Mouse (Mus musculus): Measurements from ENCODE around the gene Phf2. TPM values are rescaled to one million over a fixed set of nuclear protein-coding genes. Genes with fewer than 3 reads are reported as not detected.

Gene Phf2
- total RNA-seq (2021), result 10 to 100 TPM; 38.4 to 38.8 TPM
- long read RNA-seq, experiment 1, full-length matches to known transcripts, result 10 of 22 reads
- long read RNA-seq, experiment 1, partial matches to known transcripts, result 6 of 22 reads
- long read RNA-seq, experiment 1, other reads (novel, unspliced or antisense), result 6 of 22 reads
- long read RNA-seq, experiment 2, full-length matches to known transcripts, result 13 of 26 reads
- long read RNA-seq, experiment 2, partial matches to known transcripts, result 11 of 26 reads
- long read RNA-seq, experiment 2, other reads (novel, unspliced or antisense), result 2 of 26 reads

DNA sequence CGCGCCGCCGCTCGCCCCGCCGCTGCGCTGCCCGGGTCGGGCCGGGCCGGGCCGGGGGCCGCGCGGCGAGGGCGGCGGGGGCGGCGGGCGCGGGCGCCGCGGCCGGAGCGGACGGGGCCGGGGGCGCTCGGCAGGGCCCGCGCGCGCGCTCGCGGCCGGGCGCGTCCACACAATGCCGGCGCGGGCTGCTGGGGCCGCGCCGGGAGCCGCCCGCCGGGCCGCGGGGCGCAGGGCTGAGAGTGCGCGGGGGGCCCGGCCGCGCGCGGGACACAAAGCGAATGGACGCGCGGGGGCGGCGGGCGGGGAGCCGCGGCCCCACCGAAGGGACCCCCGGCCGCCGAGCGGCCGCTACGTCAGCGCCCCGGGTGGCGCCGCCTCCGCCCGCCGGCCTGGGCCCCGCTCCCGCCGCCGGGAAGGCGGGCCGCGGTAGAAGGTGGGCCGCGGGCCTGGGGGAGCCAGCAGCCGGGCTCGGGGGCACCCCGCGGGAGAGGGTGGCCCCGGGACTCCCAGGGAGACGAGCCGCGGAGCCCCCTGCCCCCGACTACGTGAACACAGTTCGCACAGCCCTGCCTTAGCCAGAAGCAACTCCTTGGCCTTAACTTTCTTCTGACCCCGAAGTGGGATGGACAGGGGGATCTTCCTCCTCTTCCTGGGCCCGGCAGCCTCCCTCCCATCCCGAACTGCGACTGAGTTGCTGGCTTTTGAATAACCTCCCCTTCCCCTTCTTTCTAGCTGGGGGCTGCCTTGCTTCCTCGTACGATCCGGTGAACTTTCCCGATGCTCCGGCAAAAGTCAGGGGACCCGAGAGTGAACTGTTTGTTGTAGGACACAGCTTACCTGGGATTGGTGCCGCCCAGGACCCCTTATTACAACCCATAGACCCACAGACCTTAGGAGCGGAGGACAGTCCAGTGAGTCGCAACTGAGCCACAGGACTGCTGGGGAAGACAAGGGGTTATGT is at the start of gene Phf2:
TSS of gene Phf2 (minus strand) at position 349 of the 961 bp plus-strand sequence.
- no peak for DNase-seq (ENCODE audit: low spot score in 2 of 2)
- TF ChIP-seq CTCF (conservative IDR thresholded peaks at IDR 0.05), result no peak
- H3K27ac ChIP-seq, result peak within 1 kb of the TSS; percentile 94
- peak within 1 kb of the TSS; percentile 80 for H3K4me3 ChIP-seq

DNA sequence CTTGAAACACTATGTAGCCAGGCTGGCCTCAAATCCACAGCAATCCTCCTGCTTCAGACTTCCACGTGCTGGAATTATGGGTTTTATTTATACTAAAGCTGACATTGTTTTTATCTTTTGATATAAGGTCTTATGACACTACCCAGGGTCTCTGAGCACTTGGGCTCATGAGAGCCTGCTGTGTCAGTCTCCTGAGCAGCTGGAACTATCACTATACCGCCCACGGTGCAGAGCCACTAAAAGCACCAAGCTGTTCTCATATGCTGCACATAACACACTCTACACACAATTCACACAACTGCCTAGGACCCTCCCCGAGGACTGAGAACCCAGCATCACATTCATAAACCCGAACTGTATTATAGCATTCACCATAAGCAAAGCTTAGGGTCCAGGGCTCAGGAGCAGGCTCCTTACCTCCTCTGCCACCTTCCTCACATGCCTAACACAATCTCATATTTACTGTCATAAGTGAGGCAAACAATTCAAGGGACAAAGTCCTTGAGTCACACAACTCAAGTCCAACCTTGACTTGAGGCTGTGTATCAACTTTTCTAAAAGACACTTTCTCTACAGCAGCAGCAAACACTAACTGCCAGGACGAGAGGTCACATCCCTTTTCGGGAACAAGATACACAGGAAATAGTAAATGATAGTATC is 49.0 kb upstream of the Phf2 start:
- H3K4me3 ChIP-seq, result no peak overlapping the region
- TF ChIP-seq CTCF (conservative IDR thresholded peaks at IDR 0.05), result no peak
- H3K27ac ChIP-seq, result peak overlapping the region; percentile 7; the same call in 1 of the 2 replicates
- peak in 1 of 2 experiments; percentile 34 for DNase-seq (ENCODE audit: low spot score in 2 of 2)

DNA sequence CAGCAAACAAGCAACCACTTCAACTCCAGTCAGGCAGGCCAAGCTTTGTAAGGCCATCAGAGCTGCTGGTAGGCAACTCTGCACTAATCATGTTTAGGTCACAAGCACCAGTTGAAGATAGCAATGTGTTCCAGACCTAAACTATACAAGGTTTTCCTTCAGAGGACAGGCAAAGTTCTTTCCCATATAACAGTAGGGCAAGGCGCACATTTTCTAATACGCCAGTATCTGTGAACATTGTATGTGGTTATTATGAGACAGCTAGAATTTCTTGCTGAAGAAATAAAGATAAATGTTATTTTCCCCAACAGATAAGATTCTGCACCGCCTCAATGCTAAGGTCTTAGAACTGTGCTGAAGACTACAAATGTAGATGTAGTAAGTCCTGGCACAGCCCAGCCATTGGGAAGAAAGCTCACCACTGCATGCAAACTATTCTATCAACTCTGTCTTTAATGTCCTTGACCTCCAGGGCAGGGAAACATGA is 46.2 kb upstream of the Phf2 start:
- TF ChIP-seq CTCF (conservative IDR thresholded peaks at IDR 0.05), result no peak

GRCm38 (mm10) chr13:48913680-48914079 is 42.8 kb upstream of the Phf2 start:
- no peak for DNase-seq (ENCODE audit: low spot score in 2 of 2)
- Histone ChIP-seq H3K4me3 (no peak overlapping the region), H3K27ac (peak overlapping the region; percentile 64; the same call in 1 of the 2 replicates)
- TF ChIP-seq CTCF (conservative IDR thresholded peaks at IDR 0.05), result no peak

More for the DNA sequence above, 46.2 kb upstream of the Phf2 start:
- H3K27ac ChIP-seq, result no peak overlapping the region
- no peak for DNase-seq (ENCODE audit: low spot score in 2 of 2)
- no peak overlapping the region for H3K4me3 ChIP-seq

DNA sequence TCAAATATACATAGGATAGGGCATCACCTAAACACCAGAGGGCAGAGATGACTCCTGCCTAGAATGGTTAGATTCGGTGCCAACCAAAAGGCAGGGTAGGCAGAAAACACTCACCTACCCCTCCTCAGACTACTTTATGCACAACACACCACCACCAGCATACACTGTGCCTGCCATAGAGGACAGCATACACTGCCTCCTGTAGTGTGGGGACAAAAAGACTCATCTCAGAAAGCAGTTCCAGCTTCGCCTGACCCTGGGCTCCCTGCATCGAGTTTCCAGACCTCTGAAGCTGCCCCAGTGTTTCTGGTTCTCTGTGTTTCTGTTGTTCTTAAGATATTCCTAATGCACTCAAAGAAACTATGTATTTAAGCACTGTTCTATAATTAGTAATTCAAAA is 42.2 kb upstream of the Phf2 start:
- TF ChIP-seq CTCF (conservative IDR thresholded peaks at IDR 0.05), result no peak
- H3K27ac ChIP-seq, result peak overlapping the region; percentile 54
- no peak overlapping the region for H3K4me3 ChIP-seq
- DNase-seq (ENCODE audit: low spot score in 2 of 2), result no peak

DNA sequence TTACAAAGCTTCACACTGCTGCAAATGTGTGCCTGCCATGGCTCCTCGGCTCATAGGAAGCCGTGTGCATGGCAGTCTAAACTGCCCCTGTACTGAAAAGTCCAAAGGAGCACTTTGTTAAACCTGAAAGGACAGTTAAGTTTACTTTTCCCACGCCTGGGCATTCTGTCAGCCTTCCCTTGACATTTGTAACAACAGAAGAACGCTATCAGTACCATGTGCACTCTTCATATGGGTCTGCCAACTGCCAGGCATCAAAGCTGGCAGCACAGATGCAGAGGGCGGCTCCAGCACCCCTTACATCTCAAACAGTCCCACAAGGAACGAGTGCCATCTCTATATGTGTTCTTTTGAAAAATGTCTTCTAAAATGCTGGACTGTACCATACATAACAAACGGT is 40.5 kb upstream of the Phf2 start:
- Histone ChIP-seq H3K4me3 (no peak overlapping the region), H3K27ac (0 out of 2 replicates have a peak overlapping the region, but pooled peaks have one; percentile 2)
- no peak for TF ChIP-seq CTCF (conservative IDR thresholded peaks at IDR 0.05)
- DNase-seq (ENCODE audit: low spot score in 2 of 2), result peak in 1 of 2 experiments; percentile 37

GRCm38 (mm10) chr13:48905458-48905857 is 34.5 kb upstream of the Phf2 start:
- no peak overlapping the region for H3K27ac ChIP-seq
- DNase-seq (ENCODE audit: low spot score in 2 of 2), result no peak

DNA sequence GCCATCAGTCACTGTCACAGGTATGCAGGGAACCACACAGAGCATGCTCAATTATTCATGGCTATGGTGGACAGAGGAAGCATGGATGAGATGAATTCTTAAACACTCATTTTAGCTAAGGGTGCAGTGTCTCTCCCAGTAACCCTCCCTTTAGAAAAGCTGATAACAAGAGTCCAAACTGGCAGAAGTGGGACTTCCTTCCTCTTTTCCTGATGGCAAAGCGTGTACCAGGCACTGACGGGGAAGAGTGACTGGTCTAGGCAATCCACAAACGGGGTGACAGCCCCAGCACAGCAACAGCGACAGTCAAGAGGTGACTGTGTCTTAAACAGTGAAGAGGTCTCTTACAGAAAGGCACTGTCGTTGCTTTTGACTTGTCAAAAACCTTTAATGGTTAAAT is 24.5 kb upstream of the Phf2 start:
- no peak for TF ChIP-seq CTCF (conservative IDR thresholded peaks at IDR 0.05)
- DNase-seq (ENCODE audit: low spot score in 2 of 2), result no peak
- Histone ChIP-seq H3K4me3 (no peak overlapping the region), H3K27ac (no peak overlapping the region)

More at GRCm38 (mm10) chr13:48905458-48905857, 34.5 kb upstream of the Phf2 start:
- no peak overlapping the region for H3K4me3 ChIP-seq
- TF ChIP-seq CTCF (conservative IDR thresholded peaks at IDR 0.05), result no peak

- TF ChIP-seq CTCF (conservative IDR thresholded peaks at IDR 0.05), result no peak
- no peak overlapping the region for H3K4me3 ChIP-seq
- no peak for DNase-seq (ENCODE audit: low spot score in 2 of 2)
- H3K27ac ChIP-seq, result no peak overlapping the region
These were observed 19.5 kb upstream of the Phf2 start for GRCm38 (mm10) chr13:48890260-48890960.

DNA sequence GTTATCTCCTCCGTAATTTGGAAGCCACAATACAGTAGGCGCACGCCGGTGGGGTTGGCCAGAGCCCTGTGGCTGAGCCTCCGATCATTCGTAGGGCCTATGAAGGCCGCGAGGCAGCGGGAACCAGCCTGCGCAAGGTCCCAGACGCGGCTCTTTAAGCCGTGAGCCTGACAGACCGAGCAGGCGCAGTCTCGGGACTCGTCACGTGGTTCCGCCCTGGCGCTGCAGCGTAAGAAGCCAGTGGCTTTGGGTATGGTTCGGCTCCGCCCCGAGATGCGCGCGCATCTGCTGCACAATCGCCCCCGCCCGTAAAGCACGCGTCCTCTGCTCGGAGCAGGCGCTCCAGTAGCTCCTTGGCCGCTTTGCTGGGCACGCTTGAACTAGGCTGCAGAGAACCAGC is 7.6 kb upstream of the Phf2 start:
- DNase-seq (ENCODE audit: low spot score in 2 of 2), result peak; percentile 98
- TF ChIP-seq CTCF (conservative IDR thresholded peaks at IDR 0.05), result no peak; the same call in 1 of the 2 replicates
- Histone ChIP-seq H3K27ac (peak overlapping the region; percentile 96), H3K4me3 (peak overlapping the region; percentile 63)

- peak overlapping the region; percentile 96 for H3K27ac ChIP-seq
- no peak for TF ChIP-seq CTCF (conservative IDR thresholded peaks at IDR 0.05)
- no peak for DNase-seq (ENCODE audit: low spot score in 2 of 2)
- H3K4me3 ChIP-seq, result peak overlapping the region; percentile 63
These were observed 6.9 kb upstream of the Phf2 start for GRCm38 (mm10) chr13:48877805-48878204.

DNA sequence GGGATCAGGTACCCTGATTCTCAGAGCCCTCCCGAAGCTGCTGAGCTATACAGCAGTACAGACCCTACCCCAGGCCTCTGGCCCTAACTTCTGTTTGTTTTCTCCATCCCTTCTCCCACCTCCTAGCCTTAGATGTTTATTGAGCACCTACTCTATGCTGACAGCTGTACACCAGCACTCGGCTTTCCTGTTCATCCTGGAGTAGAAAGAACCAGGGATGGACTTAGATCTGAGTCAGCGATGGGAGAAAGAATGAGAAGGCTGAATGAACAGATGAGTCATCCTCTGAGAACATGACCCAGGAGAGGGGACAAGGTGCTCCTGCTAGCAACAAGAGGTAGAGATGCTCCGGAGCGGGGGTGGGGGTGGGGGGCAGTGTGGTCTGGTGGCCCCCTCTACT is 1.8 kb upstream of the Phf2 start:
- Histone ChIP-seq H3K27ac (no peak overlapping the region), H3K4me3 (no peak overlapping the region)
- no peak for TF ChIP-seq CTCF (conservative IDR thresholded peaks at IDR 0.05)
- no peak for DNase-seq (ENCODE audit: low spot score in 2 of 2)

Measured in layer of hippocampus, adult 2 months (tissue).